In the genomic region with DNA sequence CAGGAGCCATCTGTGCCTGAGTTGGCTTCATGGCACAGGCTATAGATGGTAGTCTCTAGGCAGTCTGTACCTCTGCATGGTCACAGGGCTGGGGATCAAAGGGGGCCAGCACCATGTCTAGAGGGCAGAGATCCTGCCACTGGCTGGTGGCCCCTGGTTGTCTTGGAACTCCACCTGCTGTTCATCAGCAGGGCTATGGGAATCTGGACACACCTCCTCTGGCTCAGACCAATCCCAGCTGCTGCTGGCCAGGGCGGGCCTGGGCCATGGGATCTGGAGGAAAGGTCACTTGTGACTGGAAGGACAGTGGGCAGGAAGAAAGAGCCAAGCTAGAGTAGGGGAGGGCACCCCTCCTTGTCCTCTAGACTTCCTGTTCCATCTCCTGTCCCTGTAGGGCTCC, we compare ENCODE assay signal across 8 mouse cellular contexts. TPM values are rescaled to one million over a fixed set of nuclear protein-coding genes. Genes with fewer than 3 reads are reported as not detected.
DNase-seq lines count a peak whose midpoint lies in the region; ATAC-seq and TF ChIP-seq lines count a peak whose summit lies in the region.

A gene (minus strand): TSS at position 156 of the 400 bp plus-strand sequence.

- peak within 1 kb of the TSS; percentile 63 for H3K27ac ChIP-seq in testis, adult 2 months (ENCODE audit: control insufficient read depth, insufficient read depth, low read depth, low read length)
- peak within 1 kb of the TSS; percentile 91 for H3K27ac ChIP-seq in intestine, postnatal 0 days (ENCODE audit: low read depth, low read length)
- no peak within 1 kb of the TSS for H3K27ac ChIP-seq in lung, embryonic 15.5 days

- TF ChIP-seq POLR2A in testis, adult 2 months (IDR thresholded peaks at IDR 0.05; ENCODE audit: control insufficient read depth, low read depth, low read length): peak; percentile 38; the same call in 1 of the 2 replicates

- peak within 1 kb of the TSS; percentile 57 for H3K9ac ChIP-seq in intestine, postnatal 0 days (ENCODE audit: low read depth, low read length)
- H3K9ac ChIP-seq in lung, embryonic 15.5 days: no peak within 1 kb of the TSS

- no peaks in the 10 kb centered on the region for H3K27me3 ChIP-seq in testis, adult 2 months (ENCODE audit: control insufficient read depth, insufficient read depth, low read length)
- H3K27me3 ChIP-seq in intestine, postnatal 0 days (replicated peaks; ENCODE audit: control insufficient read depth, insufficient read depth, low read length): no peaks in the 10 kb centered on the region
- no peaks in the 10 kb centered on the region for H3K27me3 ChIP-seq in lung, embryonic 15.5 days

- peak within 1 kb of the TSS; percentile 20 for H3K4me3 ChIP-seq in testis, adult 2 months (ENCODE audit: control insufficient read depth, low read depth, low read length)
- peak within 1 kb of the TSS; percentile 35 for H3K4me3 ChIP-seq in intestine, postnatal 0 days (ENCODE audit: low read depth, low read length)
- no peak within 1 kb of the TSS for H3K4me3 ChIP-seq in lung, embryonic 15.5 days

- 24% methylated on average over 1 of the region's 1 CpGs for WGBS in intestine, postnatal 0 days
- 53% methylated on average over 1 of the region's 1 CpGs for WGBS in lung, embryonic 15.5 days

- DNase-seq in testis, postnatal 10 days (ENCODE audit: low spot score): no peak
- DNase-seq in gastrocnemius, postnatal 14 days: peak; percentile 81
- DNase-seq in left cerebral cortex, adult 9 months (ENCODE audit: low spot score in 2 of 2): no peak
- DNase-seq in left cerebral cortex, adult 11 months (ENCODE audit: low spot score): no peak
- no peak for DNase-seq in spleen, postnatal 10 days (ENCODE audit: low spot score in 2 of 2)

- peaks cover 11% of the 10 kb centered on the region for H3K4me1 ChIP-seq in testis, adult 2 months (ENCODE audit: control insufficient read depth, insufficient read depth, low read length)
- H3K4me1 ChIP-seq in intestine, postnatal 0 days (replicated peaks; ENCODE audit: control insufficient read depth, insufficient read depth, low read length): 0 out of 2 replicates have a peak, but pooled peaks cover 9% of the 10 kb centered on the region
- peaks cover 10% of the 10 kb centered on the region for H3K4me1 ChIP-seq in lung, embryonic 15.5 days

- intact Hi-C loops in gastrocnemius, postnatal 14 days (cut with DNase I; ENCODE audit: low total_unique reads): loop anchor here (10.0 kb wide), 1 partner anchor 51 kb away; no protein-coding TSS in a partner anchor

- peak; percentile 87 for ATAC-seq in intestine, postnatal 0 days
- ATAC-seq in lung, embryonic 15.5 days (ENCODE audit: borderline replicate concordance, extremely low read depth, low FRiP score, low TSS enrichment): peak; percentile 9; the same call in 1 of the 2 replicates

- no peaks in the 10 kb centered on the region; the same call in 1 of the 2 replicates for H3K36me3 ChIP-seq in testis, adult 2 months (ENCODE audit: control insufficient read depth, insufficient read depth, low read length)
- H3K36me3 ChIP-seq in intestine, postnatal 0 days (ENCODE audit: control insufficient read depth, insufficient read depth): peaks cover 29% of the 10 kb centered on the region
- H3K36me3 ChIP-seq in lung, embryonic 15.5 days: peaks cover 25% of the 10 kb centered on the region

- TF ChIP-seq CTCF in testis, adult 2 months (IDR thresholded peaks at IDR 0.05; ENCODE audit: control insufficient read depth, insufficient read depth, insufficient replicate concordance, low read depth, low read length): no peak
- TF ChIP-seq CTCF in intestine, postnatal 0 days (IDR thresholded peaks at IDR 0.05; ENCODE audit: low read depth): peak; percentile 50

- no peaks in the 10 kb centered on the region for H3K9me3 ChIP-seq in intestine, postnatal 0 days (ENCODE audit: control insufficient read depth)
- H3K9me3 ChIP-seq in lung, embryonic 15.5 days: no peaks in the 10 kb centered on the region

- H3K4me2 ChIP-seq in intestine, postnatal 0 days (replicated peaks; ENCODE audit: low read depth): peak within 1 kb of the TSS; percentile 58
- H3K4me2 ChIP-seq in lung, embryonic 15.5 days: no peak within 1 kb of the TSS

RNA-seq across cellular contexts. Expression of the gene that starts here (rescaled TPM):
- 2.2 and 2.9 TPM in 2 replicates for polyA plus RNA-seq in testis, adult 2 months (2012; rRNA removed)
- total RNA-seq in gastrocnemius, postnatal 14 days (2021): 10 to 100 TPM in 1 of 2 experiments, 1 to 10 TPM in 1; 9.0 to 17.7 TPM
- 23.8 and 25.7 TPM in 2 replicates for polyA plus RNA-seq in intestine, postnatal 0 days (2015; fragmentation: Nextera tagmentation; extraction: Ambion mirVana)
- polyA plus RNA-seq in lung, embryonic 15.5 days (2015; fragmentation: Nextera tagmentation; extraction: Ambion mirVana): 0.05 and 0.09 TPM in 2 replicates

Comparison
In these comparisons a context has a peak if more than half of its experiments do, and no peak if none do; other contexts are left out.
1. Peak in ATAC-seq in lung, embryonic 15.5 days; RNA of the gene not detected or under 1 TPM.